Comparison of ENCODE assay signal across 8 mouse cellular contexts in genomic region chr1:81310087-81310626, GRCm38 (mm10).
A peak's percentile ranks its signal among the peaks of the same experiment; 100 is the strongest.
DNase-seq lines count a peak whose midpoint lies in the region; ATAC-seq and TF ChIP-seq lines count a peak whose summit lies in the region.

No protein-coding gene starts in this region.

- H3K4me3 ChIP-seq in heart, postnatal 0 days (ENCODE audit: low read depth, low read length) = no peak overlapping the region

- H3K36me3 ChIP-seq in heart, postnatal 0 days (replicated peaks; ENCODE audit: control insufficient read depth, insufficient read depth, low read length) = no peaks in the 10 kb centered on the region

- H3K9ac ChIP-seq in heart, postnatal 0 days (replicated peaks; ENCODE audit: low read depth, low read length) = no peak overlapping the region

- intact Hi-C loops in heart, postnatal 25 days (cut with DNase I) = loop anchor here (10.0 kb wide), 1 partner anchor 205 kb away; no protein-coding TSS in a partner anchor

- DNase-seq in heart, adult 11 months = peak; percentile 66
- no peak for DNase-seq in heart, postnatal 25 days (ENCODE audit: low spot score)
- DNase-seq in adipocyte (ENCODE audit: low spot score) = peak; percentile 85
- peak; percentile 66 for DNase-seq in embryo, embryonic 11.5 days (ENCODE audit: low read depth, low spot score)
- DNase-seq in heart, postnatal 0 days (ENCODE audit: low spot score) = peak; percentile 49
- peak; percentile 38 for DNase-seq in layer of hippocampus, adult 9-11 months
- peak; percentile 69 for DNase-seq in lung, postnatal 14 days
- DNase-seq in right cerebral cortex, postnatal 14 days = peak; percentile 71

- no peaks in the 10 kb centered on the region for H3K4me1 ChIP-seq in heart, postnatal 0 days (ENCODE audit: control insufficient read depth, insufficient read depth)

- WGBS in heart, postnatal 0 days = 0% methylated on average over 1 of the region's 1 CpGs

- no peaks in the 10 kb centered on the region for H3K27me3 ChIP-seq in heart, postnatal 0 days (ENCODE audit: control insufficient read depth, insufficient read depth, low read length)

- no peak for ATAC-seq in heart, postnatal 0 days (ENCODE audit: insufficient read depth, low read depth)

- peak; percentile 79 for TF ChIP-seq CTCF in heart, postnatal 0 days (IDR thresholded peaks at IDR 0.05; ENCODE audit: low read depth)

- no peak for TF ChIP-seq EP300 in heart, postnatal 0 days (IDR thresholded peaks at IDR 0.05; ENCODE audit: low read depth)

- H3K4me2 ChIP-seq in heart, postnatal 0 days (ENCODE audit: low read depth, low read length) = no peak overlapping the region

- H3K9me3 ChIP-seq in heart, postnatal 0 days (replicated peaks; ENCODE audit: control insufficient read depth, low read length) = no peaks in the 10 kb centered on the region

- no peak overlapping the region for H3K27ac ChIP-seq in heart, postnatal 0 days (ENCODE audit: low read depth)
